Mouse (Mus musculus) lung, postnatal 0 days (tissue): ENCODE data around the gene Dync1li2. TPM values are rescaled to one million over a fixed set of nuclear protein-coding genes. Genes with fewer than 3 reads are reported as not detected.

ENCODE experiments used
- ATAC-seq: fragments of 200-750 bp; cut with Nextera tagmentation; 2 replicates; pipeline ENCODE4 v1.8.0; 2017; ENCODE audit warnings: moderate library complexity
- DNase-seq: peaks from one replicate; pipeline ENCODE4 v3.0.0-alpha.2; 2016; ENCODE audit warnings: low spot score
- H3K27ac ChIP-seq: fragments of 300-500 bp; sonication (generic); 2 replicates; pipeline ENCODE4 v1.5.1; 2014; ENCODE audit warnings: antibody characterized with exemption, mild to moderate bottlenecking, low read length, mixed read lengths
- H3K27me3 ChIP-seq: fragments of 300-500 bp; sonication (generic); replicated peaks from 2 replicates; pipeline ENCODE4 v1.6.1; 2014; ENCODE audit warnings: low read length, mixed read lengths; ENCODE audit not compliant: insufficient read depth
- H3K36me3 ChIP-seq: fragments of 300-500 bp; sonication (generic); 2 replicates; pipeline ENCODE4 v1.6.1; 2014; ENCODE audit warnings: low read length, mixed read lengths; ENCODE audit not compliant: insufficient read depth
- H3K4me1 ChIP-seq: fragments of 300-500 bp; sonication (generic); 2 replicates; pipeline ENCODE4 v1.6.1; 2014; ENCODE audit warnings: antibody characterized with exemption, low read depth, low read length, mixed read lengths; ENCODE audit not compliant: insufficient read depth
- H3K4me2 ChIP-seq: fragments of 300-500 bp; sonication (generic); replicated peaks from 2 replicates; pipeline ENCODE4 v1.6.1; 2014; ENCODE audit warnings: low read depth, mild to moderate bottlenecking, low read length, moderate library complexity, mixed read lengths
- H3K4me3 ChIP-seq: fragments of 300-500 bp; sonication (generic); 2 replicates; pipeline ENCODE4 v1.5.1; 2014; ENCODE audit warnings: low read depth, low read length
- H3K9ac ChIP-seq: fragments of 300-500 bp; sonication (generic); replicated peaks from 2 replicates; pipeline ENCODE4 v1.6.1; 2014; ENCODE audit warnings: low read depth, mild to moderate bottlenecking
- H3K9me3 ChIP-seq: fragments of 300-500 bp; sonication (generic); 2 replicates; pipeline ENCODE4 v1.6.1; 2016; ENCODE audit warnings: low read length, mixed read lengths
- CTCF ChIP-seq: IDR thresholded peaks from 2 replicates; pipeline ENCODE4 v1.5.1; 2016; ENCODE audit warnings: antibody characterized with exemption, mild to moderate bottlenecking
- EP300 ChIP-seq: IDR thresholded peaks from 2 replicates; pipeline ENCODE4 v1.6.1; 2016; ENCODE audit warnings: antibody characterized with exemption, mild to moderate bottlenecking, control low read depth
- WGBS: fragments of 180-500 bp; shearing (Covaris S2); extraction: QIAGEN DNeasy Blood & Tissue Kit; methylation state at CpG from one replicate; pipeline ENCODE4 v1.1.7; 2014; 5-methylcytosine and 5-hydroxymethylcytosine counted together
- polyA plus RNA-seq: library from polyadenylated mRNA; unstranded; fragments of >200 nt; fragmentation: Nextera tagmentation; extraction: Ambion mirVana; gene quantifications from 2 replicates; pipeline ENCODE4 v1.2.1, GENCODE M21; 2015

Gene Dync1li2
- polyA plus RNA-seq, 1 experiment from 2014 or later, result 39.4 TPM

GRCm38 (mm10) chr8:104383296-104383695, 59.6 kb downstream of the Dync1li2 start:
- WGBS, result 51% methylated on average over 2 of the region's 2 CpGs
- no peak for ATAC-seq
- no peaks in the 10 kb centered on the region for H3K36me3 ChIP-seq
- no peaks in the 10 kb centered on the region for H3K9me3 ChIP-seq
- peaks cover 8% of the 10 kb centered on the region for H3K4me1 ChIP-seq
- H3K27me3 ChIP-seq, result no peaks in the 10 kb centered on the region
- H3K4me2 ChIP-seq, result no peak overlapping the region
- no peak overlapping the region for H3K9ac ChIP-seq
- TF ChIP-seq EP300 (no peak), CTCF (no peak)
- H3K4me3 ChIP-seq, result no peak overlapping the region
- 0 out of 2 replicates have a peak overlapping the region, but pooled peaks have one; percentile 20 for H3K27ac ChIP-seq
- no peak for DNase-seq

GRCm38 (mm10) chr8:104380961-104381411, 61.9 kb downstream of the Dync1li2 start:
- no peaks in the 10 kb centered on the region for H3K27me3 ChIP-seq
- no peak overlapping the region for H3K9ac ChIP-seq
- H3K9me3 ChIP-seq, result no peaks in the 10 kb centered on the region
- TF ChIP-seq EP300 (no peak), CTCF (no peak)
- H3K4me2 ChIP-seq, result no peak overlapping the region
- H3K4me1 ChIP-seq, result peaks cover 13% of the 10 kb centered on the region
- H3K4me3 ChIP-seq, result no peak overlapping the region
- ATAC-seq (no peak), DNase-seq (no peak)
- 82% methylated on average over 5 of the region's 5 CpGs for WGBS
- H3K36me3 ChIP-seq, result no peaks in the 10 kb centered on the region
- no peak overlapping the region for H3K27ac ChIP-seq

- H3K36me3 ChIP-seq, result no peaks in the 10 kb centered on the region
- DNase-seq (no peak), ATAC-seq (no peak)
- H3K4me3 ChIP-seq, result no peak overlapping the region
- H3K9me3 ChIP-seq, result no peaks in the 10 kb centered on the region
- peaks cover 19% of the 10 kb centered on the region for H3K4me1 ChIP-seq
- H3K9ac ChIP-seq, result no peak overlapping the region
- 77% methylated on average over 7 of the region's 7 CpGs for WGBS
- no peaks in the 10 kb centered on the region for H3K27me3 ChIP-seq
- TF ChIP-seq CTCF, result no peak
- no peak for TF ChIP-seq EP300
- H3K4me2 ChIP-seq, result no peak overlapping the region
- no peak overlapping the region for H3K27ac ChIP-seq
These were observed 62.6 kb downstream of the Dync1li2 start for GRCm38 (mm10) chr8:104380269-104380668.

- Histone ChIP-seq H3K27ac (no peak overlapping the region), H3K36me3 (no peaks in the 10 kb centered on the region), H3K9ac (no peak overlapping the region), H3K4me1 (peaks cover 25% of the 10 kb centered on the region), H3K27me3 (no peaks in the 10 kb centered on the region), H3K4me2 (no peak overlapping the region), H3K4me3 (no peak overlapping the region), H3K9me3 (no peaks in the 10 kb centered on the region)
- TF ChIP-seq CTCF (no peak), EP300 (no peak)
- DNase-seq (no peak), ATAC-seq (no peak)
- WGBS, result 61% methylated on average over 10 of the region's 10 CpGs
These were observed 63.5 kb downstream of the Dync1li2 start for GRCm38 (mm10) chr8:104379301-104379836.

- H3K27me3 ChIP-seq, result no peaks in the 10 kb centered on the region
- H3K4me3 ChIP-seq, result no peak overlapping the region
- peaks cover 17% of the 10 kb centered on the region; the same call in 1 of the 2 replicates for H3K4me1 ChIP-seq
- H3K9me3 ChIP-seq, result no peaks in the 10 kb centered on the region
- no peak for TF ChIP-seq EP300
- TF ChIP-seq CTCF, result no peak
- ATAC-seq (no peak), DNase-seq (no peak)
- H3K4me2 ChIP-seq, result no peak overlapping the region
- no peak overlapping the region for H3K27ac ChIP-seq
- no peaks in the 10 kb centered on the region for H3K36me3 ChIP-seq
- H3K9ac ChIP-seq, result no peak overlapping the region
- 54% methylated on average over 11 of the region's 11 CpGs for WGBS
These were observed 66.2 kb downstream of the Dync1li2 start for GRCm38 (mm10) chr8:104376669-104377068.

GRCm38 (mm10) chr8:104375959-104376358, 66.9 kb downstream of the Dync1li2 start:
- DNase-seq (no peak), ATAC-seq (no peak)
- Histone ChIP-seq H3K4me2 (no peak overlapping the region), H3K4me3 (no peak overlapping the region), H3K4me1 (peaks cover 17% of the 10 kb centered on the region; the same call in 1 of the 2 replicates), H3K9me3 (no peaks in the 10 kb centered on the region), H3K27me3 (no peaks in the 10 kb centered on the region), H3K9ac (no peak overlapping the region), H3K36me3 (no peaks in the 10 kb centered on the region), H3K27ac (0 out of 2 replicates have a peak overlapping the region, but pooled peaks have one; percentile 34)
- no peak for TF ChIP-seq EP300
- no peak for TF ChIP-seq CTCF
- WGBS, result 63% methylated on average over 5 of the region's 5 CpGs
